Mouse (Mus musculus): ENCODE measurements around the gene Fbxl17. TPM values are rescaled to one million over a fixed set of nuclear protein-coding genes. Genes with fewer than 3 reads are reported as not detected.

Gene Fbxl17
- polyA plus RNA-seq (2017; shearing (Covaris generic)) = 36.2 TPM

GRCm38 (mm10) chr17:63499636-63500155 is at the start of gene Fbxl17:
Fbxl17 (minus strand) TSS chr17:63500017.

Measured in effector memory CD4-positive, alpha-beta T cell, adult 7 months (primary cell).